Mouse (Mus musculus): ENCODE measurements around the gene Sgce. TPM values are rescaled to one million over a fixed set of nuclear protein-coding genes. Genes with fewer than 3 reads are reported as not detected.
"Not testable (repeated sequence)": the region's sequence is repeated elsewhere in the genome, so short reads cannot be mapped to it uniquely, and the experiment has no call there.

Sgce gene
- polyA plus RNA-seq, 1 experiment from 2014 or later = 52.7 TPM

DNA sequence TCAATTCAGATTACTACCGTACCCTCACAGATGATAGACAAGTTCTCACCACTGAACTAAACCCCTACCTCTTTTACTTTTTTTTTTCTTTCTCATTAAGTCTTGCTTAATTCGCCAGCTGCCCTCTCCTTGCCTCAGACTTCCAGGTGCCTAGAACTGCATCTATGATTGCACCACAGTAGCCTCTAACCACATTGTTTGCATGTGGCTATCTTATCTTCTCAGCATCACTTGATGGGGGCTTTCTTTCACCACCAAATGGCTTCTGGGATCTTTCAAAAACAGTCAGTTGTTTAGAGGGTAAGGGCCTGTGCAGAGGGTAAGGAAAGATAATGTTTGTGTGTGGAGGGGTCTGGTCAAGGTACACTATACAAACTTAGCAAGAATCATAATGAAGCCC, 82.7 kb downstream of the Sgce start:
- Histone ChIP-seq H3K9me3 (ENCODE audit: control insufficient read depth, low read length) (no peaks in the 10 kb centered on the region), H3K4me2 (ENCODE audit: low read length) (no peak overlapping the region), H3K4me1 (ENCODE audit: control insufficient read depth in 2 of 2, insufficient read depth in 2 of 2, low read length in 2 of 2) (no peaks in the 10 kb centered on the region), H3K27ac (replicated peaks in 1 of 2; ENCODE audit: control insufficient read depth in 1 of 2, insufficient read depth in 1 of 2, low read depth in 2 of 2, low read length in 2 of 2) (no peak overlapping the region), H3K27me3 (ENCODE audit: control insufficient read depth, insufficient read depth, low read length) (no peaks in the 10 kb centered on the region), H3K9ac (ENCODE audit: low read length) (no peak overlapping the region), H3K36me3 (ENCODE audit: control insufficient read depth, insufficient read depth, low read length) (no peaks in the 10 kb centered on the region), H3K4me3 (ENCODE audit: control insufficient read depth in 1 of 2, insufficient read depth in 1 of 2, low read depth in 1 of 2, low read length in 2 of 2) (no peak overlapping the region)
- ATAC-seq (ENCODE audit: insufficient number of reproducible peaks, insufficient read depth, low FRiP score, low read depth) = no peak
- WGBS = 29% methylated on average over 2 of the region's 2 CpGs

- Histone ChIP-seq H3K27ac (replicated peaks in 1 of 2; ENCODE audit: control insufficient read depth in 1 of 2, insufficient read depth in 1 of 2, low read depth in 2 of 2, low read length in 2 of 2) (no peak overlapping the region), H3K4me3 (ENCODE audit: control insufficient read depth in 1 of 2, insufficient read depth in 1 of 2, low read depth in 1 of 2, low read length in 2 of 2) (no peak overlapping the region), H3K9ac (ENCODE audit: low read length) (no peak overlapping the region), H3K27me3 (ENCODE audit: control insufficient read depth, insufficient read depth, low read length) (no peaks in the 10 kb centered on the region), H3K36me3 (ENCODE audit: control insufficient read depth, insufficient read depth, low read length) (no peaks in the 10 kb centered on the region), H3K9me3 (ENCODE audit: control insufficient read depth, low read length) (no peaks in the 10 kb centered on the region), H3K4me1 (ENCODE audit: control insufficient read depth in 2 of 2, insufficient read depth in 2 of 2, low read length in 2 of 2) (peaks cover 0 to 2% of the 10 kb centered on the region in 2 experiments; a peak in 1 of 4 replicates), H3K4me2 (ENCODE audit: low read length) (no peak overlapping the region)
- WGBS = 50% methylated on average over 2 of the region's 2 CpGs
- ATAC-seq (ENCODE audit: insufficient number of reproducible peaks, insufficient read depth, low FRiP score, low read depth) = no peak
Observed at GRCm38 (mm10) chr6:4663516-4663915, 83.5 kb downstream of the Sgce start.

DNA sequence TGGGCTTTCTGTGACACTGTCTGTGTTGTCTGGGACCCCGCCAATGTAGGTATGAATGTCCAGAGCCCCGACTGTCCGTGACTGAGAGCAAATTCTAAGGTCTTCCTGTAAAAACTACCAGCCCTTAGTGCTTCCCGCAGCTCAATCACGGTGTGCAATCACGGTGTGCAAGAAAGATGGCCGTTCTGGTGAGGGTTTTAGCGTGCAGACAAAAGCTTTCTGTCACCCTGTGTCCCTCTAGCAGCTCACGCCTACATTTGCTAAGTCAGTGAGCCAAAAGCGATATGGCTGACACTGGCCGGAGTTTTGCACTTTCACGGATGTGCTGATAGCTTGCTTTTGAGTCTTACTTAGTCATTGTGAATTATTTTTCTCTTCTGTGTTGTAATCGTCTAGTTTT, 88.1 kb downstream of the Sgce start:
- Histone ChIP-seq H3K27ac (replicated peaks in 1 of 2; ENCODE audit: control insufficient read depth in 1 of 2, insufficient read depth in 1 of 2, low read depth in 2 of 2, low read length in 2 of 2) (no peak overlapping the region), H3K27me3 (ENCODE audit: control insufficient read depth, insufficient read depth, low read length) (no peaks in the 10 kb centered on the region), H3K4me2 (ENCODE audit: low read length) (no peak overlapping the region), H3K9ac (ENCODE audit: low read length) (no peak overlapping the region), H3K36me3 (ENCODE audit: control insufficient read depth, insufficient read depth, low read length) (no peaks in the 10 kb centered on the region), H3K4me1 (ENCODE audit: control insufficient read depth in 2 of 2, insufficient read depth in 2 of 2, low read length in 2 of 2) (peaks cover 0 to 2% of the 10 kb centered on the region in 2 experiments; a peak in 1 of 4 replicates), H3K4me3 (ENCODE audit: control insufficient read depth in 1 of 2, insufficient read depth in 1 of 2, low read depth in 1 of 2, low read length in 2 of 2) (no peak overlapping the region), H3K9me3 (ENCODE audit: control insufficient read depth, low read length) (no peaks in the 10 kb centered on the region)
- WGBS = 72% methylated on average over 13 of the region's 13 CpGs
- no peak for ATAC-seq (ENCODE audit: insufficient number of reproducible peaks, insufficient read depth, low FRiP score, low read depth)

DNA sequence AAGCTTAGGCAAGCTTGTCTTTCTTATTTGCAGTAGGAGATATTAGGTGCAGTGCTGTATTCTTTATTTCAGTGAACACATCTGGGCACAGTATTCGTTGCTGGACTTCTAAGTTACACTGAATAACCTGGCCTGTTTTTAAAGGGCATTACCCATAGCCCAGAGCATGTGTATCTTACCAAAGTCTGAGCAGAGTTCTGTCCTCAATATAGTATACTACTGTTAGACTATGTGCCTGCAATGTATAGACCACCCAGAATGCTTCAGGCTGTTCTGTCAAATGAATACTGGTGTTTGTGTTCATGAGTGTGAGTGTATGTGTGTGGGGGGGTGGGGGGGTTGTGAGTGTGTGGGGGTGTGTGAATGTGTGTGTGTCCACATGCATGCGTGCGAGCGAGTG, 91.1 kb downstream of the Sgce start:
- H3K9me3 ChIP-seq (ENCODE audit: control insufficient read depth, low read length) = no peaks in the 10 kb centered on the region
- 92% methylated on average over 4 of the region's 4 CpGs for WGBS
- ATAC-seq (ENCODE audit: insufficient number of reproducible peaks, insufficient read depth, low FRiP score, low read depth) = no peak

GRCm38 (mm10) chr6:4655466-4655865, 91.5 kb downstream of the Sgce start:
- no peak overlapping the region for H3K4me3 ChIP-seq (ENCODE audit: control insufficient read depth in 1 of 2, insufficient read depth in 1 of 2, low read depth in 1 of 2, low read length in 2 of 2)
- H3K9me3 ChIP-seq (ENCODE audit: control insufficient read depth, low read length) = no peaks in the 10 kb centered on the region
- no peak overlapping the region for H3K9ac ChIP-seq (ENCODE audit: low read length)
- H3K27ac ChIP-seq (replicated peaks in 1 of 2; ENCODE audit: control insufficient read depth in 1 of 2, insufficient read depth in 1 of 2, low read depth in 2 of 2, low read length in 2 of 2) = no peak overlapping the region
- H3K36me3 ChIP-seq (ENCODE audit: control insufficient read depth, insufficient read depth, low read length) = no peaks in the 10 kb centered on the region
- 27% methylated on average over 5 of the region's 5 CpGs for WGBS
- no peak for ATAC-seq (ENCODE audit: insufficient number of reproducible peaks, insufficient read depth, low FRiP score, low read depth)
- peaks cover 0 to 2% of the 10 kb centered on the region in 2 experiments; a peak in 1 of 4 replicates for H3K4me1 ChIP-seq (ENCODE audit: control insufficient read depth in 2 of 2, insufficient read depth in 2 of 2, low read length in 2 of 2)
- no peaks in the 10 kb centered on the region for H3K27me3 ChIP-seq (ENCODE audit: control insufficient read depth, insufficient read depth, low read length)
- no peak overlapping the region for H3K4me2 ChIP-seq (ENCODE audit: low read length)

More for the DNA sequence above, 91.1 kb downstream of the Sgce start:
- Histone ChIP-seq H3K4me2 (ENCODE audit: low read length) (no peak overlapping the region), H3K9ac (ENCODE audit: low read length) (no peak overlapping the region), H3K27me3 (ENCODE audit: control insufficient read depth, insufficient read depth, low read length) (no peaks in the 10 kb centered on the region), H3K36me3 (ENCODE audit: control insufficient read depth, insufficient read depth, low read length) (no peaks in the 10 kb centered on the region), H3K4me3 (ENCODE audit: control insufficient read depth in 1 of 2, insufficient read depth in 1 of 2, low read depth in 1 of 2, low read length in 2 of 2) (no peak overlapping the region), H3K27ac (replicated peaks in 1 of 2; ENCODE audit: control insufficient read depth in 1 of 2, insufficient read depth in 1 of 2, low read depth in 2 of 2, low read length in 2 of 2) (no peak overlapping the region), H3K4me1 (ENCODE audit: control insufficient read depth in 2 of 2, insufficient read depth in 2 of 2, low read length in 2 of 2) (peaks cover 0 to 2% of the 10 kb centered on the region in 2 experiments; a peak in 1 of 4 replicates)

DNA sequence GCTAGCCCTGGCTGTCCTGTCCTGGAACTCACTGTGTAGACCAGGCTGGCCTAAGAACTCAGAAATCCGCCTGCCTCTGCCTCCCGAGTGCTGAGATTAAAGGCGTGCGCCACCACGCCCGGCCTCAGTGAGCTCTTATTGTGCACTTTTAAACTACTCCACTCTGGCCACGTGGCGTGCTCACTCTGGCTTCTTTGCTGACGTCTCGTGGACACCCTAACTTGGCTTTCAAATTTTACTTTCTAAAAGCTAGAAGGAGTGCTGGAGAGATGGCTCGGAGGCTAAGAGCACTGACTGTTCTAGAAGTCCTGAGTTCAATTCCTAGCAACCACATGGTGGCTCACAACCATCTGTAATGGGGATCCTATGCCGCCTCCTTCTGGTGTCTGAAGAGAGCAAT, 93.3 kb downstream of the Sgce start:
- not testable (repeated sequence) for H3K27ac ChIP-seq (replicated peaks in 1 of 2; ENCODE audit: control insufficient read depth in 1 of 2, insufficient read depth in 1 of 2, low read depth in 2 of 2, low read length in 2 of 2); H3K4me2 ChIP-seq (ENCODE audit: low read length); ATAC-seq (ENCODE audit: insufficient number of reproducible peaks, insufficient read depth, low FRiP score, low read depth); H3K9me3 ChIP-seq (ENCODE audit: control insufficient read depth, low read length); H3K36me3 ChIP-seq (ENCODE audit: control insufficient read depth, insufficient read depth, low read length); H3K4me3 ChIP-seq (ENCODE audit: control insufficient read depth in 1 of 2, insufficient read depth in 1 of 2, low read depth in 1 of 2, low read length in 2 of 2); H3K9ac ChIP-seq (ENCODE audit: low read length); H3K27me3 ChIP-seq (ENCODE audit: control insufficient read depth, insufficient read depth, low read length); H3K4me1 ChIP-seq (ENCODE audit: control insufficient read depth in 2 of 2, insufficient read depth in 2 of 2, low read length in 2 of 2)
- WGBS = 97% methylated on average over 12 of the region's 12 CpGs

GRCm38 (mm10) chr6:4652596-4653134, 94.3 kb downstream of the Sgce start:
- H3K27me3 ChIP-seq (ENCODE audit: control insufficient read depth, insufficient read depth, low read length) = no peaks in the 10 kb centered on the region
- WGBS = 79% methylated on average over 8 of the region's 8 CpGs
- no peak overlapping the region for H3K4me3 ChIP-seq (ENCODE audit: control insufficient read depth in 1 of 2, insufficient read depth in 1 of 2, low read depth in 1 of 2, low read length in 2 of 2)
- no peaks in the 10 kb centered on the region for H3K9me3 ChIP-seq (ENCODE audit: control insufficient read depth, low read length)
- H3K27ac ChIP-seq (replicated peaks in 1 of 2; ENCODE audit: control insufficient read depth in 1 of 2, insufficient read depth in 1 of 2, low read depth in 2 of 2, low read length in 2 of 2) = no peak overlapping the region
- no peak overlapping the region for H3K4me2 ChIP-seq (ENCODE audit: low read length)
- no peak for ATAC-seq (ENCODE audit: insufficient number of reproducible peaks, insufficient read depth, low FRiP score, low read depth)
- no peaks in the 10 kb centered on the region for H3K4me1 ChIP-seq (ENCODE audit: control insufficient read depth in 2 of 2, insufficient read depth in 2 of 2, low read length in 2 of 2)
- no peaks in the 10 kb centered on the region for H3K36me3 ChIP-seq (ENCODE audit: control insufficient read depth, insufficient read depth, low read length)
- H3K9ac ChIP-seq (ENCODE audit: low read length) = no peak overlapping the region

- no peaks in the 10 kb centered on the region for H3K9me3 ChIP-seq (ENCODE audit: control insufficient read depth, low read length)
- no peak overlapping the region for H3K4me3 ChIP-seq (ENCODE audit: control insufficient read depth in 1 of 2, insufficient read depth in 1 of 2, low read depth in 1 of 2, low read length in 2 of 2)
- no peaks in the 10 kb centered on the region for H3K4me1 ChIP-seq (ENCODE audit: control insufficient read depth in 2 of 2, insufficient read depth in 2 of 2, low read length in 2 of 2)
- no peak overlapping the region for H3K4me2 ChIP-seq (ENCODE audit: low read length)
- 69% methylated on average over 3 of the region's 3 CpGs for WGBS
- H3K9ac ChIP-seq (ENCODE audit: low read length) = no peak overlapping the region
- ATAC-seq (ENCODE audit: insufficient number of reproducible peaks, insufficient read depth, low FRiP score, low read depth) = no peak
- H3K27ac ChIP-seq (replicated peaks in 1 of 2; ENCODE audit: control insufficient read depth in 1 of 2, insufficient read depth in 1 of 2, low read depth in 2 of 2, low read length in 2 of 2) = no peak overlapping the region
- H3K27me3 ChIP-seq (ENCODE audit: control insufficient read depth, insufficient read depth, low read length) = no peaks in the 10 kb centered on the region
- H3K36me3 ChIP-seq (ENCODE audit: control insufficient read depth, insufficient read depth, low read length) = peaks cover 3% of the 10 kb centered on the region
Observed at GRCm38 (mm10) chr6:4647351-4647750, 99.7 kb downstream of the Sgce start.
